Mouse (Mus musculus): Measurements from ENCODE around the gene Vav3.

GRCm38 (mm10) chr3:109463684-109464083 is 123.2 kb downstream of the Vav3 start:
- TF ChIP-seq CTCF (IDR thresholded peaks at IDR 0.05; ENCODE audit: control insufficient read depth, insufficient read depth, insufficient read length): no peak
- no peak for TF ChIP-seq USF1 (IDR thresholded peaks at IDR 0.05; ENCODE audit: low read depth)
- no peak for TF ChIP-seq MYOG (IDR thresholded peaks at IDR 0.05; ENCODE audit: control insufficient read depth, extremely low read depth, insufficient read length)
- TF ChIP-seq CEBPB (IDR thresholded peaks at IDR 0.05; ENCODE audit: low read depth): no peak
- no peak for TF ChIP-seq MAX (IDR thresholded peaks at IDR 0.05)

All from C2C12 (cell line).